In the genomic region with DNA sequence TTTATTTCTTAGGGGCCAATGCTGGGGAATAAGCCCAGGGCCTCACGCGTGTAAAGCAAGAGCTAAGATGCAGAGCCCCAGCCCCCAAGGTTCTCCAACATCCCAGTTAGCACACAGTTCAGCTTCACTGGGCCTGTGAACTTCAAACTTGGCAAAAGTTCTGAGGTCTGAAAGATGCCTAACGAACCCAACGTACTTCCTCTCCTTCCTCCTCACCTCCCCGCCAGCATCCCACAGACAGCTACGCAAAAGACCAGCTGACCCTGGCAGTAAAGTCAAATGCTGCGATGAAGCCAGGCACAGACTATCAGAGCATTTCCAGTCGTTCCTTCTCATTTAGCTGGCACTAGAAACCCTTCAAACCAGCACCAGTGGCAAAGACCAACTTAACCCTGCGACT, we compare ENCODE assay signal across 17 mouse cellular contexts.
"Had no signal": no experiment of that assay in that cellular context is flagged by ENCODE, and none has a peak within 500 bp of the region (broad histone marks: within the 10 kb centered on the region; RNA-seq: fewer than 3 reads in every experiment).

No protein-coding gene starts in this region.

- ATAC-seq: intestine, embryonic 16.5 days; midbrain, embryonic 15.5 days had no signal

- H3K27me3 ChIP-seq: kidney, embryonic 15.5 days; limb, embryonic 13.5 days; liver, embryonic 15.5 days; midbrain, embryonic 12.5 days; midbrain, embryonic 15.5 days; neural tube, embryonic 13.5 days had no signal

- H3K9me3 ChIP-seq: kidney, embryonic 15.5 days; limb, embryonic 10.5 days; limb, embryonic 13.5 days; liver, embryonic 15.5 days; midbrain, embryonic 12.5 days; midbrain, embryonic 15.5 days; neural tube, embryonic 13.5 days had no signal

- H3K27ac ChIP-seq: kidney, embryonic 15.5 days; left cerebral cortex, adult 2 months; limb, embryonic 10.5 days; liver, embryonic 15.5 days; midbrain, embryonic 12.5 days; midbrain, embryonic 15.5 days; neural tube, embryonic 13.5 days had no signal

- H3K4me2 ChIP-seq: kidney, embryonic 15.5 days; limb, embryonic 13.5 days; liver, embryonic 11.5 days; liver, embryonic 15.5 days; midbrain, embryonic 12.5 days; midbrain, embryonic 15.5 days; neural tube, embryonic 13.5 days had no signal

- H3K36me3 ChIP-seq: kidney, embryonic 15.5 days; limb, embryonic 10.5 days; limb, embryonic 13.5 days; liver, embryonic 15.5 days; midbrain, embryonic 12.5 days; midbrain, embryonic 15.5 days; neural tube, embryonic 13.5 days had no signal

- DNase-seq: kidney, postnatal 10 days; layer of hippocampus, postnatal 36 days; lung, adult 2 months; lung, postnatal 14 days; lung, postnatal 4 days; thymus, adult 18-20 months; thymus, postnatal 36 days had no signal

- H3K4me1 ChIP-seq: midbrain, embryonic 15.5 days had no signal

- H3K4me3 ChIP-seq: kidney, embryonic 15.5 days; left cerebral cortex, adult 2 months; limb, embryonic 10.5 days; limb, embryonic 13.5 days; liver, embryonic 15.5 days; midbrain, embryonic 12.5 days; midbrain, embryonic 15.5 days; neural tube, embryonic 13.5 days had no signal

- H3K9ac ChIP-seq: kidney, embryonic 15.5 days; limb, embryonic 13.5 days; liver, embryonic 15.5 days; midbrain, embryonic 12.5 days; midbrain, embryonic 15.5 days; neural tube, embryonic 13.5 days had no signal
